Mouse (Mus musculus) megakaryocyte, adult 5-6 weeks (primary cell): ENCODE measurements around the gene Exph5. TPM values are rescaled to one million over a fixed set of nuclear protein-coding genes. Genes with fewer than 3 reads are reported as not detected.

Experiments used
- ATAC-seq: 2 replicates; pipeline ENCODE4 v1.8.0; 2016; ENCODE audit warnings: mild to moderate bottlenecking, inconsistent platforms; ENCODE audit not compliant: poor library complexity, severe bottlenecking
- total RNA-seq, 2 experiments: library from RNA; stranded (forward) in 1 of 2; stranded (reverse) in 1 of 2; fragments of 153-499, 151-499 nt in 1 of 2; fragments of 221-1000, 200-1000 nt in 1 of 2; gene quantifications; 2 replicates each; pipeline versions ENCODE4 v1.2.3 to v1.2.4; 2015 to 2017

The Exph5 gene
- total RNA-seq (2015) (not detected in 2 replicates), total RNA-seq (2017) (0.11 TPM in 1 of 2 replicates, not detected in the other)

GRCm38 (mm10) chr9:53301269-53301720 lies at the start of gene Exph5:
Gene Exph5, plus strand, starts transcription at chr9:53301670.
- ATAC-seq, result no peak

DNA sequence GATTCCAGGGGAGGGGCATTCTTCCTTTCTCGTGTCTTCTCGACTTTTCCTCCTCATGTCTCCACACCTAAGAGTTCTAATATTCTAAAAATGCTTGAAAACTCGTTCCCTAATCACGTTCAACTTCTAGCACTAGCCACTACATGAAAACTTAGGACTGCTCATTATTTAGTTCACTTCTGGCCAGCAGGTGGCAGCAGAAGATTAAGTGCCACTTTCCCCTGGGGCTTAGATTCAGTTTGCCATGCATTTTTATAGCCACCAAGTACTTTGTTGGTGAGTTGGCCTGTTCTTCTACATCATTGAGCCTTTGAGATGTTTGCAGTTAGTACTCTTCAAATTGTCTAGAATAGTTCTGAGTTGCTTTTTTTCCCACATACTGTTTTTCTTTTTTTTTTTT lies 47.1 kb upstream of the Exph5 start:
- peak; percentile 82 for ATAC-seq

DNA sequence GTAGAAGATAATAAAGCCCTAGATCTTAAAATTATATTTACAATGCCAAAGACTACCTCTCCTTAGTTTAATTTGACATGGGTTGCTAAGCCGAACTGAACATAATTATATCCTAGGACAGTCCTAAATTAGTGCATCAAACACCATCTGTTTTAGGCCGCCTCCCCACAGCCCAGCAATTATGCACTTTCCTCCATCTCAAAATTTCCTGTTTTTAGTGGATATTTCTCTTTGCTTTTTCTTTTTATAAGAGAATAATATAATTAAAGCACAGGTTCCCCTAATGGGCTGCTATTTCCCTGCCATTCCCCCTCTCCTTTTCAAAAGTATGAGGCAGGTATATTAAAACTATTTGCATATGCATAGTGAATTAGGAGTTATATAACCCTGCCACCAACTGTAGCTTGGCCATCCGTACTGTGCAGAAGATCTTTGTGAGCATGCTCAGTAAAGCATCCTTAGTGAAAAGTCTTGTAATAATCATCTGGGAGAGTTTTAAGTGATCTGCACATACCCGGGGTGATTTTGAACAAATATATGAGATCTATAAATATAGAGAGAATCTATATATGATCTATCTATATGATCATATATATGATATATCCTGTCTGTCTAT lies 44.7 kb upstream of the Exph5 start:
- no peak for ATAC-seq

DNA sequence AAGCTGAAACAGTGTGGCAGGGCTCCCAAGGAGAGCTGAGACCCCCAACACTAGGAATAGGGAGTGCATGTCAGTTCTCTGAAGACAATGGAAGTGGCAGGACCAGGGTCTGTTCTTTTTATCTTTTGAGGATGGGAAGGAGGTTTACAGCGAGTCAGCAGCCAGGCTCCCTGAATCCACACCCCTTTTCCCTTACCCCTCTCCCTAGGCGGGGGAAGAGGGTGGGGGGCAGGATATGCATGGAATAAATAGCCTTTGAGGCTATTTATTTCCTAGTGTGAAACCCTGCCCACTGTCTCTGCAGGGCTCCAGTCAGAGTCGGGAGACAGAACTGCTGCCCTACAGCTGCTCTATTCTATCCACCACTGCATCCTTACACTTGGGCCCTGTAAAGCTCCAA lies 43.7 kb upstream of the Exph5 start:
- ATAC-seq, result no peak

- ATAC-seq, result no peak
Observed at GRCm38 (mm10) chr9:53258199-53258598, 43.3 kb upstream of the Exph5 start.

DNA sequence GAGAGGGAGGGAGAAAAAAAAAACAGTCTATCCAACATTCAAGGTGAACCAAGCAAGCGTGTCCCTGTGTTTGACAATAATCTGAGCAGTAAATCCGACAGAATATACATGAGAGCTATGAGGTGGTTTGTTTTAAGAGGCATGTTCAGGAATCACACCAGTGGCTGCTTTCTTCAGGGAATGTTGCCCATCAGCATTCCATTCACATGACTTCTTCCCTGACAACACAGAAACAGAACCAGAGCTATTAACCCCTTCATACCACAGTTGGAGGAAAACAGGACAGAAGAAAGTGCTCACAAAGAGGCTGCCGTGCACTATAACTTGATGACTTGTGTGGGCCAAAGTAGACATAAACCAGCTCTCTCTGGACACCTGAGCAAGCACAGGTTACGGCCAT lies 37.1 kb upstream of the Exph5 start:
- no peak for ATAC-seq

- ATAC-seq, result no peak
Observed at GRCm38 (mm10) chr9:53265589-53265988, 35.9 kb upstream of the Exph5 start.

DNA sequence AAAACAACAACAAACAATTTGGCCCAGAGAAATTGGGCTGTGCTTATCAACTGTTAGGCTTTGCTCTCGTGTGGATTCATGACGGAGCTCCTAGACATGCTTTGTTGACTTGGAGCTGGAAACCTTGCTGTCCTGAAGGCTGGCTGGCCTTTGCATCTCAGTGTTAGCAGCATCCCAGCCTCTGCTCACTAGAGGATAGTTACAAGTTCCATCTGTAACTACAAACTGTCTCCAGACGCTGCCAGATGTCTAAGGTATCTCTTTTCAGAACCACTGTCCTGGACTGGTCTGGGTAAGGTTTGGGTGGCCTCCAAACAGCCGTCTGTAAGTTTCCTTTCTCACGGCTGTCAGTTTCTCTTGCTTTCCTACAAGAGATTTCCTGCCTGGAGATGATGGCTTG lies 33.4 kb upstream of the Exph5 start:
- ATAC-seq, result no peak

DNA sequence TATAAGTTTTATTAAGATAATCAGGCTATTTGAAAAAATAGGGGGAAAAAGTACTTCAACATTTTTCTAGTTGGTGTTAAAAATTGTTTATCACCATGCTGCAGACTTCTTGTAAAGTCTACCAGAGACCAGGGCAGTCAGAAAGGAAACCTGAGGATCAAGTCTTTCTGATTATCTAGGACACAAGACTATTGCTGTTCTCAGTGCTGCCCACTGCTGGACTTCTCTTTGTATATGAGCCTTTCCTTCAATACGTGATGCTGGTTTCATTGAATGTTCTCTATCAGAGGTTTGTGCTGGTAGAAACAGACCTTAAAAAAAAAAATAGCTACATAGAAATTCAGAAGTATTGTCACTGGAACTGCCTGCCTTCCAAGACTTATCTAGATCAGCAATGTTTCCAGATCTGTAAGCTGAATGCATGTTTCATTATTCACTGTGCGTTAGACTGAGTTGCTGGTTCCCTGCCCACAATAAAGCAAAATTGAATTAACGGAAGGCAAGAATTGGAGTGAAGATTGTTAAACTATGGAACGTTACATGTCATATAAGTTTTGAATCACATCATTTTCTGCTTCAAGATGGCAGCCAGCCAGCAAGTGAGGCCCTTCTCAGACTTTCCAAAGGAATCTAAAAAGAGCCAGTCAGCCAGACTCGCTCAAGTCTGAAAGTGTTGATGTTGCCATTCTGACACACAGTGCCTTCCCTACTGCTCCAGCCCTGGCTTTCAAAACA lies 32.6 kb upstream of the Exph5 start:
- no peak for ATAC-seq

DNA sequence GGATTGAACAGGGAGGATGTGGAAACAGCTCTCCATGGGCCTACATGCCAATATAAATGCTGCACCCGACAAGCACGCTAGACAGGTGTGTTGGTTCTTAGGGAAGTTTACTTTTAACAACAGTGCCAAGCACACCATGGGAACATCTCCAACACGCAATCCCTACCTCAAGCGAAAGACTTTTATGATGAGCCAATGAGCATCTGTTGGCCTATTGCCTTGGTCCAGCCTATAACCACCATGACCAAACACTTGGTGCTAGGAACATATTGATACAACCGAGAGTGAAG lies 32.1 kb upstream of the Exph5 start:
- ATAC-seq, result no peak

DNA sequence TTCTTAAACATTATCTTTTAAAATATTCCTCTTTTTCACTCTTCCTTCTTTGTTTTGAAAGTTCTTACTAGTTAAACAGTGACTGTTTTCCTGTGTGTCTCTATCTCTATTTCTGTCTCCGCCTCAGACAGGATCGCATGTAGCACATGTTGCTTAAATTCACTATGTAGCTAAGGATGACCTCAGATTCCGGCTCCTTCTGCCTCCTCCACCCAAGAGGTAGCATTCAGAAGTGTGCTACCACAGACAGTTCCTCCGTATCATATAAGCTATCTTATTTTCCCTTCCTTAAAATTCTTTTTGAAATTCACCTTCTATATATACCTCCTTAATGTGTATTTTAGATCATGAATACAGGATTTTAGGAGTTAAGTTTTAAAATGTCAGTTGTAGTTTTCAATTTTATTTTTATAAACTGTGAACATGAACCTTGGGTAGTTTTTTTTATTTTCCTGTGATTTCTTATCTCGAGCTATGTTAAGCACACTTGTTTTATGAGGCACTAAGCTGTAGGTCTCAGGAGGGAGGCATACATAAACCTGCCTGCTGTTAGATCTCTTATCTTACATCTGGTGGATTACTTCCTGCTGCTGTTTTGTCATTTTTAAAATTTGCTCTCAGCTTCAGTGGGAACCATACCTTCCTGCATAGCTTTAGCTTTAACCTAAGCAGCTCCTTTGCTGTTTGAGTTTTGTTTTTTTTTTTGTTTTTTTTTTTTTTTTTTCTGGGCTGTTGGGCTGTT lies 30.0 kb upstream of the Exph5 start:
- ATAC-seq, result no peak

- ATAC-seq, result no peak
Observed at GRCm38 (mm10) chr9:53272207-53272606, 29.3 kb upstream of the Exph5 start.

GRCm38 (mm10) chr9:53272714-53273113 lies 28.8 kb upstream of the Exph5 start:
- ATAC-seq, result no peak

- no peak for ATAC-seq
Observed at GRCm38 (mm10) chr9:53276381-53276780, 25.1 kb upstream of the Exph5 start.

- no peak for ATAC-seq
Observed at GRCm38 (mm10) chr9:53278997-53279396, 22.5 kb upstream of the Exph5 start.

DNA sequence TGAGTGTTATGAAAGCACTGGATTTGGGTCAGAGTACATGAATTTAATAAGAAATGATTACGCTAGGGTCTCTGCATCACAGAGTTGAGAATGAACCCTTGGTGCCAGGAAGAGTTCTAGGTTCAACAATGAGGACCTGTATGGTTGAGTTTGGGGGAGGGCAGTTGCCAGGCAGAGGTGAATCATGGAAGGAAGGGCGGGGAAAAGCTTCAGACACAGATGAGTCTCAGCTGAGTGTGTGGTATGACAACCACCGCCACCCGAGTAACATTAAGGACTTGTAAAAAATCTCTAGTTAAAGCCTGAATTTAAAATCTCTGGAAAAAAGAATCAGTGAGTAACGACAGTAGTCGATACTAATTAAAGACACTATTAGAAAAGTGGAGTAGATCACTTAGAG lies 14.7 kb upstream of the Exph5 start:
- ATAC-seq, result no peak

DNA sequence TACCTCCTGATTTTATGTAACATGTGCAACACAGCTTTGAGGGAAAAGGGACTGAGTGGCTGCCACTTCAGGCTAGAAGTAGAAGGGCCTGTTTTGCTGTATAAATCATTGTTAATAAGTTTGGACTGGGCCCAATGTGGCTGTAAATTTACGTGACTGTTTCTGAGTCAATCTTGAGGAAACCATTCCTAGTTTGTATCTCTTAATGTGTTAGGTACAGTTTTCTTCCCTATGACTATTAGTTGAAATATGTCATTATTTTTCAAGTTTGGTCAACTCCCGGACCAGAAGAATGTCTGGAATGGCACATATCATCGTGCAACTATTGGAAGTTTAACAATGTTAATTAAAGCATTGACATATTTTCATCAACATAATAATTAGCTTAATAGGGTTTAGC lies 11.5 kb upstream of the Exph5 start:
- ATAC-seq, result no peak

GRCm38 (mm10) chr9:53292833-53293232 lies 8.6 kb upstream of the Exph5 start:
- ATAC-seq, result no peak

GRCm38 (mm10) chr9:53301801-53302311 lies 386 bp downstream of the Exph5 start:
- no peak for ATAC-seq

DNA sequence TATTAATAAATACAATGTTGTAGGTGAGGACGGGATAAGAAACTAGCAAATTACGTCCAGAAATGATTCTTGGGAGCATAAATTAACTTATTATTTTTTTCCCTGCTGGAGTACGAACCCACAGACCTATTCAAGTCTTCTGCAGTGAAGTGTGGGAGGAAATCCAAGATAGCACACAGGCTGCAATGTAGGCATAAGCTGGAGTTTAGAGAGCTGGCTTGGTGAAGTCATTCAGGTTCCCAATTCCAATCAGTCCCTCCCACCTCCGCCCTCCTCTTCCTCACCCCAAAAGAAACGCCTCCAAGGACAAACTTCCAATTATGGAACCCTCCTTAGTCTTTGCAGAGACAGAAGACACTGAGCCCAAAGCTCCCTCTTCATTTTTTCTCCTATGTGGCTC lies 945 bp downstream of the Exph5 start:
- no peak for ATAC-seq

DNA sequence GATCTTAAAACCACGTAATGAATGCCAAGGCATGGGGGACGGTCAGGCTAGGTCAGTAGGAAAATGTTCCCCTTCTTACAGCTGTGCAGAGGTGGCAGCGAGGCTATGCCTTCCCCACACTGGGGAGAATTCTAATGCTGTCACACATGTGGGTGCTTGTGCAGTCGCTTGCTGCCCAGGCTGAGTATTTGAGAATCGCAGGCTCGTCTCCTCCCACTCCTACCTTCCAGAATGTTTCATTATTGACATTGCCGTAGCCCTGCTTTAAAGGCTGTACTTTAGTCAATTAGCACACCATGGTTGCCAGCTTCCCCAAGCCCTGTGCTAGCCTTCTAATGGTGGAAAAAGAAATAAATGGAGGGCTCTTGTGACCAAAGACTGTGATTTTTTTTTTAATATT lies 6.4 kb downstream of the Exph5 start:
- no peak for ATAC-seq

DNA sequence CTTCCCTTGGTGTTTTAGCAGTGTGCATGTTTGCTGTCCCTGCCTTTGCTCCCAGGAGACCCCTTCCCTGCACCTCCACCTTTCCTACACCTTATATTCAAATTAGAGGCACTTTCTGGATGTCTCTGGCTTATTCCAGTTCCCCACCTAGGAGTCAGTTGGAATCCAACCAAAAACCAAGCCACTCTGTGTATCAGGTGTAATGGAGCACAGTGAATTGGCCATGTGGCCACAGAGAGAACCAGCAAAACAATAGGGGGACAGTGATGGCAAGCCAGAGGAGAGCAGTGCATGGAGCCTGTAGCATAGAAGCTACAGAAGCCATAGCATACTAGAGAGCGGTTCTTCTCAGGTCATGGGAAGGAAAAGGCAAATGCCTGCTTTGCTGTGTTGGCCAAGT lies 11.5 kb downstream of the Exph5 start:
- ATAC-seq, result no peak
